Mouse (Mus musculus): ENCODE results near the gene Ldb2. TPM values are rescaled to one million over a fixed set of nuclear protein-coding genes. Genes with fewer than 3 reads are reported as not detected.

The Ldb2 gene
- total RNA-seq, 2 experiments from 2014 or later = 1.7 to 4.1 TPM

DNA sequence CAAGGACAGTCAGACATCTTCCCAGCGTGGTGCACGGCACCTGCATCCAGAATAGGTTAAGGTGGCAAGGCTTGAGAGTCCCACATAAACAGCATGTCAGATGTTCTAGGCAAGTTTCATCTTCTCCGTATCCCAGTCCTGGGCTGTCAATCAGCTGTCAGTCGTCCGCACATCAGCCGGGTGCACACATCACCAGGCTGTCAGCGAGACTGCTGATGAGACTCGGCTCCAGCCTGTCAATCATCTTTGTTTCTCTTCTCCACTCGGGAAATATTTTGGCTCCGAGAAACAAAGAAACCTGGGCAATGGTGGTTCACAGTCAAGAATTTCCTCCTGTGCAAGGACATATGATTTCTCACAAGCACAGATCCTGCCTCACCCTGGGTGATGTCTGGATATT, 132.1 kb downstream of the Ldb2 start:
- H3K4me3 ChIP-seq = no peak overlapping the region
- no peak overlapping the region; the same call in 1 of the 2 replicates for H3K27ac ChIP-seq
- TF ChIP-seq CTCF (IDR thresholded peaks at IDR 0.05) = no peak
- DNase-seq = no peak
- intact Hi-C loops (cut with DNase I) = no loop called here

DNA sequence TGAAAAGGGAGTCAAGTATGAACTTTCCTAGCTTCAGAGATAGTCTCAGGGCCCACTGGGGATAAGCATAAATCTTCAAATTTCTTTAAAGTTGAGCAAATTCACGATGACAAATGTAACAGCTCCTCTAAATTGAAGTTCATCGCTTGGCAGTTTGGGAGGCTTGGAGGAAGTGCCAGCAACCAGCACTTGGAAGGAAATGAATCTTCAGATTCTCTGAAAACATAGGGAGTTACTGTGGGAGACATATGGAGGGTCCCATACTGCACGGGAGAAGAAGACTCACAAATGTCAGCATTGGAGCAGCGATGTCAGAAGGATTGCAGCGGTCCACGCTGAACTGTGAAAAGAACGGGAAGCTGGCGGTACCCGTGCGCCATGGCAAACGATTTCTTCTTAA, 139.8 kb downstream of the Ldb2 start:
- H3K4me3 ChIP-seq = no peak overlapping the region
- no peak for DNase-seq
- intact Hi-C loops (cut with DNase I) = no loop called here
- H3K27ac ChIP-seq = no peak overlapping the region
- TF ChIP-seq CTCF (IDR thresholded peaks at IDR 0.05) = no peak

DNA sequence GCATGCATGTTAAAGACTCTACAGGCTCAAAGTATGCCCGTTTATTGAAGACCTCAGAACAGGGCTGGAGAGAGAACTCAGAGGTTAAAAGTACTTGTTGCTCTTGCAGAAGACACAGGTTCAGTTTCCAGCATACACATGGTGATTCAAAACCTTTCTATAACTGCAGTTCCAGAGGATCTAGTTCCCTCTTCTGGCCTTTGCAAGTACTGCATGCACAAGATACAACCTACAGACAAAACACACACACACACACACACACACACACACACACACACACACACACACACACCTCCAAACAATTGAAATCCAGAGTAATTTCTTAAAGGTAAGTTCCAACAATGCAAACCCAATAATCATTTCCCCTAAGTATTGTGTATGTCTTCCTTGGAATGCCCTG, 142.8 kb downstream of the Ldb2 start:
- intact Hi-C loops (cut with DNase I) = no loop called here
- DNase-seq = no peak
- Histone ChIP-seq H3K4me3 (no peak overlapping the region), H3K27ac (no peak overlapping the region)
- peak; percentile 13; the same call in 1 of the 2 replicates for TF ChIP-seq CTCF (IDR thresholded peaks at IDR 0.05)

DNA sequence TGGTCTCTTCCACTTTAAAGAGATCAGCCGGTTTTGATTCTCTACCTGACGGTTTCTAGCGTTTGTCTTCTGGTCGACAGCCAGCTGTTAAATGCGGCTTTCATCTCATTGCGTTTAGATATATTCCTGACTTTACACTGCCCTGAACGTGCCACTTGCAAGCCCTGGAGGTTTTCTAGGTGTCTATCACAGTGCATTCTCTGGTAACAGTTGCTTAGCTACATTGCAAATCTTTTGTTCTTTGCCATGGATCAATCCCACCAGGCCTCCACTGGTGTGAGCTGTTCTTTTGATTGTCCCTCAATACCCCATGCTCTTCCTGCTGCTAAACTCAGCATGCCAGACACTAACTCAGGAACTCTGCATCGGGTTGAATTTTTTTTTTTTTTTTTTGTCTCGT, 145.1 kb downstream of the Ldb2 start:
- intact Hi-C loops (cut with DNase I) = no loop called here
- TF ChIP-seq CTCF (IDR thresholded peaks at IDR 0.05) = no peak
- Histone ChIP-seq H3K4me3 (peak overlapping the region; percentile 25; the same call in 1 of the 2 replicates), H3K27ac (peak overlapping the region; percentile 7; the same call in 1 of the 2 replicates)
- DNase-seq = no peak

DNA sequence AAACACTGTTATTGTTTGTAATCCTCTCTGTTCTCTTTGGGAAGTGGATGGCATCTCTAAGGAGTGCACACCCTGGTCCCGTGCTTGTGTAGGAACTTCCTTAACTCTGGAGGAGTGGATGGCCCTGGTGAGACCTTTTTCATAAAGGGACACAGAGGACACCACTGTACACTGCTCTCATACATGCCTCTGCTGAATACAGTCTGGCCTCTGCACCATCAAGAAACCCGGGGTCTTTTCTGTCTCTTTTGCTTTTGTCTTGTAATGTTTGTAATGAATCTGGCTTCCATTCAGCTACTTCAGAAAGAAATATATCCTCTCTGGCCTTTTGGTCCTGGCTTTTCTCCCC, 152.7 kb downstream of the Ldb2 start:
- no peak overlapping the region for H3K4me3 ChIP-seq
- intact Hi-C loops (cut with DNase I) = no loop called here
- no peak for DNase-seq
- TF ChIP-seq CTCF (IDR thresholded peaks at IDR 0.05) = no peak
- H3K27ac ChIP-seq = no peak overlapping the region

DNA sequence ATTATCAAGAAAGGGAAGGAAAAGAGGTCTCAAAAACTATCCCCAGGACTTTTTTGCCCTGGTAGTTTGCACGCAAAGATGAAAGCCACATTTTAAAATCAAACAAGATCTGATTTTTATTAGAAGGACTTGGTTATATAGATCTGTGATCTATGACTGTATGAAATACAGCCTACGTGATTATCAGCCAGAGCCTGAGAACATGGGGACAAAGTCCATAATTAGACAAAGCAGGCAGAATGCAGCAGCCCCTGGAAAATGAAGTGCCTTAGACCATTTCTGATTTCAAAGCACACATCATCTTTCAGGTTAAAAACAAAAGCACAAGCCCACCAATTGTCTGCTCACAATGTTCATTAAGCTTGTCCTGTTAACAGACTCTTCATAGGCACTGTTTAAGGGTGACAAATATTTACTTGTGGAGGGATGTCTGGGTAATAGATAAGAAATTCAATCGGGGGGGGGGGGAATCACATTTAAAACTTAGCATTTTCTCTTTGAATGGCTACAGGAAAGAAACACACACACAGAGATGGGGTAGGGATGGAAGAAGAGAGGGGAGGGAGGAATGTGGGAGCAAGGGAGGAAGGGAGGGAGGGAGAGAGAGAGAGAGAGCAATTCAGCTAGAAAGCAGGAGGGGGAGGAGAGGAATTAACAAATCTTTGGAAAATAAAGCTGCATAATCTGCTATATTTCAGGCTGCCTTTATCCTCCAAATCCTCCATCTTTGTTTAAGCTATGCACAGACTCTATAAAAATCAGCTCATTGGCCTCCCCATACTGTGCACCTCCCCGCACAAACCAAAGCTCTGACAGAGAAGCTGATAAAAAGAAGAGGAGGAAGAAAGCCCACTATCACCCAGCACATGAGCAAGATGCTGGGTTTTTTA, 153.3 kb downstream of the Ldb2 start:
- no peak for DNase-seq
- no peak for TF ChIP-seq CTCF (IDR thresholded peaks at IDR 0.05)
- no peak overlapping the region for H3K27ac ChIP-seq
- intact Hi-C loops (cut with DNase I) = no loop called here
- no peak overlapping the region for H3K4me3 ChIP-seq

DNA sequence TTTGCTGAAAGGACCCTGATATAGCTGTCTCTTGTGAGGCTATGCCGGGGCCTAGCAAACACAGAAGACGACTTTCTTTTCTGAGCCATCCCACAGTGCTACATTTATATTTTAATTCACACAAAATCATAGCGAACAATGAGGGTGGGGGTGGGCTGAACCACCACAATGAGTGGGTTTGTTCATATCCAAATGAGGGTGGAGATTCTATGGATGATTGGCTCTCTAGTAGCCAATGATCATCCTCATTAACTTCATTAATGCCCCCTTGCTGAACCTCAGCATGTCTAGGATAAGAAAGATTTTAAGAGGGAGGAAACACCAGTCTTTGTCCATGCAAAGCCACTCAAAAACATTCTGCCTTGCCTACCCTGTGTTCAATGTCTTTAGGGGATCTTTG, 156.4 kb downstream of the Ldb2 start:
- H3K4me3 ChIP-seq = no peak overlapping the region
- no peak overlapping the region for H3K27ac ChIP-seq
- DNase-seq = no peak
- intact Hi-C loops (cut with DNase I) = no loop called here
- no peak for TF ChIP-seq CTCF (IDR thresholded peaks at IDR 0.05)

DNA sequence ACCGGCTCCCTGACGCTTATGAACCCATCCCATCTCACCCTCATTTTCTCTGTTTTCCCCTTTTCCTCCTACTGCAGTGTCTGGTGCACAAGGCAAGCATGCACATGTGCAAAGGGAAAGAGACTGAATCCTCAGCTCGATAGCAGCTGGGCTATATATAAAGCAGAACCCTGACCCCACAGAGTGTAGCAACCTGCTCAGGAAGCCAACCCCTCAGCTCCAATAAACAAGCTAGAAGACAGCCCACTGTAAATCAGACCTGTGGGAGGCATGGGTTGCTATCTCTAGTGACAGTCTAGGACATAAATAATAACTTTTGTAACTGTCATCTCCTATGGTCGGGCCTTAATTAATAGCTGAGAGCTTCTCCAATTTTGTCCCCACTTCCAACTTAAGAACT, 158.4 kb downstream of the Ldb2 start:
- no peak for TF ChIP-seq CTCF (IDR thresholded peaks at IDR 0.05)
- Histone ChIP-seq H3K4me3 (no peak overlapping the region), H3K27ac (no peak overlapping the region)
- intact Hi-C loops (cut with DNase I) = no loop called here
- DNase-seq = no peak

DNA sequence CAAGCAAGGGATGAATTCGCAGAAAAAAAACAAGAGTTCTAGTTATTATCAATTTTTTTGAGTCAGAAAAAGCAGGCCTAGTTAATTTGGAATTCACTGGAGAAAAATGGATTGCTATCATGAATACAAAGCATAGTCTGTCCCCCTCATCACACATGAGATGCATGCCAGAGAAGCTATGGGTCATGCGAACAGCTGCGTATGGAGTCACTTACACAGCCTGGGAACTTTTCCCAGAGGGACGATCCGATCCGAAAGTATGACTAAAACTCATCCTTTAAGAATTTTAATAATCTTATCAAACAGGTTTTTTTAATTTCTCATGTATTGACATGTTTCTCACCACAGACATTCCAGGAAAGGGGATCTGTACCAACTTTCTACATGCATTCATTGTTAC, 163.9 kb downstream of the Ldb2 start:
- Histone ChIP-seq H3K4me3 (no peak overlapping the region), H3K27ac (no peak overlapping the region)
- peak; percentile 17 for DNase-seq
- intact Hi-C loops (cut with DNase I) = loop anchor here (1.0 kb wide), 1 partner anchor 13 kb away; no protein-coding TSS in a partner anchor
- TF ChIP-seq CTCF (IDR thresholded peaks at IDR 0.05) = no peak

DNA sequence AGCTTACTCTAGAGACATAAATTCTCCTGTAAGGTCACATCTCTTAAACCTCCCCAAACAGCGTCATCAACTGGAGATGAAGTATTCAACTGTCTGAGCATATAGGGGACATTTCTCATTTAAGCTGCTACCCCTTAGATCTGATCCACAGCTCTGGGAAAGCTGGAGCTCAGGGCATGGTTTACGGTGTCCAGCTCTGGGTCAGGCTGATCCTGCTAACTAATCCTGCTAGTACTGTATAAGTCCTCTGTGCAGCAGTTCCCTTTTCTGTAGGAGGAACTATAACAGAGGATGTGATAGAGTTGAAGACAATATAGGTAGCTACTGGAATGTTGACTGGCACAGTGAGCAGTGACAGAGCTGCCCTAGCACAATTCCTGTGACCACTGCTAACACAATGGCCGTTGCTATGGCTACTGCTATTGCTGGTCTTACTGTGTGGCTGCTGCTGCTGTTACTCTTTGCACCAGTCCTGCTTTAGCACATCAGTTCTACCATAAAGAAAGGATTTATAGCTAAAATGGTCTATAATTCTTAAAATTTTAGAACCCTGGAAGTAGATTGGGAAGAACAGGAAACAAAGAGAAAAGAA, 170.3 kb downstream of the Ldb2 start:
- no peak overlapping the region for H3K4me3 ChIP-seq
- no peak for DNase-seq
- no peak overlapping the region for H3K27ac ChIP-seq
- intact Hi-C loops (cut with DNase I) = no loop called here
- TF ChIP-seq CTCF (IDR thresholded peaks at IDR 0.05) = no peak

DNA sequence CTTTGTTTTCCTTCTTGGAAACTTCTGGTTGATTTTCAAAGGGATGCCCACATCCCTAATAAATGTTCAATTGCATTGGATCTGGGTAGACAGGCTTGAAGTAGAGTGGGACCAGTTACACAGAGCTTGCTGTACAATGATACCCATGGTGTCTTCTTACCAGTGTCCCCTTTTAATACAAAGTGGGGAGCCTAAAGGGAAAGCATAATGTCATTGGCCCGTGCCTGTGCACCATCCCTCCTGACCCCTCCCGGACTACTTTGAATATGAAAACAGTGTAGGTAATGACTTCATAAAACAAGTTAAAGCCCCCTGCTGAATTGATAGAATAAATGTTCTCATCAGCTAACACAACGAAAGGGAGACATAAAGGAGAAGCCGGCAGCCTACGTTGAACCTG, 172.0 kb downstream of the Ldb2 start:
- DNase-seq = no peak
- H3K4me3 ChIP-seq = no peak overlapping the region
- no peak for TF ChIP-seq CTCF (IDR thresholded peaks at IDR 0.05)
- H3K27ac ChIP-seq = no peak overlapping the region
- intact Hi-C loops (cut with DNase I) = no loop called here

DNA sequence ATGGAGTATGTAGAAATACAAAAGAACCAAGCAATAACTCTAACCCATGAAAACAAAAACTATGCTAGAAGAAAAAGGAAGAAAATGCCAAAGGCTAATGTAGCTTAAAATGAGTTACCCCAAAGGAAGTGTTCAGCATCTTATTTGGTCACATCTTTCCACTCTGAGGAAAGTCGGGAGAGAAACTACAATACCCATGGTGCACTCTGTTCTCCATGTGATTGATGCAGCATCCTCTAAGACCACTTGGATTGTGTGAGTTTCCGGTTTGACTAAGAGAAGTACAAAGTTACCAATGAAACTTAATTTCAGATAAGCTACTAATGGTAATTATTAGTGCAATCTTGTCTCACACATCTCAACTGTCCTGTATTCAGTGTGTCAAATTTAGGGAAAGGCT, 172.6 kb downstream of the Ldb2 start:
- H3K4me3 ChIP-seq = no peak overlapping the region
- intact Hi-C loops (cut with DNase I) = no loop called here
- TF ChIP-seq CTCF (IDR thresholded peaks at IDR 0.05) = no peak
- no peak for DNase-seq
- 0 out of 2 replicates have a peak overlapping the region, but pooled peaks have one; percentile 1 for H3K27ac ChIP-seq

DNA sequence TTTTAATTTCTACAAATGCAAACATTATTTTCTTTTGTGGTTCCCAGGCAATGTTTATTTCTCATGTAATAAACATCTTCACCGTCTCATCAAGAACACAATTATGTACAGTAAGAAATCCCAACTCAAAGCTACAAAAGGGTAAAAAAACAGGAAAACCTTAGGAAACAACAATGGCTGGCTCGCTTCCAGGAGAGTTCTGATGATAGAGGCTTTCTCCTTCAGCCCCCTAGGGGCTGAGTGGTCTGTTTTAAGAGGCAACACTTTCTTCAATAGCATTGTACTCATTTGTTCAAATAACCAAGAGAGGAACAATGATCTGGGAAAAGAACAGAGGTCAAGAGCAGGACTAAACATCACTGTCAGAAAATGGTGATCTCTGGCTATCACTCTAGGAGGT, 173.4 kb downstream of the Ldb2 start:
- TF ChIP-seq CTCF (IDR thresholded peaks at IDR 0.05) = no peak
- intact Hi-C loops (cut with DNase I) = no loop called here
- peak; percentile 24 for DNase-seq
- Histone ChIP-seq H3K27ac (0 out of 2 replicates have a peak overlapping the region, but pooled peaks have one; percentile 1), H3K4me3 (no peak overlapping the region)

Measured in gastrocnemius, adult 2 months (tissue).